Mouse (Mus musculus) T-helper 2 cell (primary cell): ENCODE data around the gene Eps8l2.

ENCODE experiments used
- in situ Hi-C: fragments of 300-600 bp; cut with MboI, MseI; formaldehyde crosslinking; loops from one replicate; pipeline ENCODE4 v1.15.1; 2025; ENCODE audit warnings: high pct_unique_total_duplicates

The Eps8l2 gene

GRCm38 (mm10) chr7:141338576-141339131, at the start of gene Eps8l2:
Gene Eps8l2 (plus strand): TSS chr7:141338880.
- in situ Hi-C loops = no loop called here

- in situ Hi-C loops = no loop called here
Measured at GRCm38 (mm10) chr7:141291921-141292582, 46.6 kb upstream of the Eps8l2 start, which contains the start of gene Drd4. Gene Drd4 (plus strand): TSS chr7:141292006.

GRCm38 (mm10) chr7:141292583-141293388, 45.9 kb upstream of the Eps8l2 start:
- in situ Hi-C loops = no loop called here

GRCm38 (mm10) chr7:141293852-141294471, 44.7 kb upstream of the Eps8l2 start:
- in situ Hi-C loops = no loop called here

GRCm38 (mm10) chr7:141294479-141294878, 44.2 kb upstream of the Eps8l2 start:
- in situ Hi-C loops = no loop called here

- in situ Hi-C loops = no loop called here
Measured at GRCm38 (mm10) chr7:141297926-141298650, 40.6 kb upstream of the Eps8l2 start.

DNA sequence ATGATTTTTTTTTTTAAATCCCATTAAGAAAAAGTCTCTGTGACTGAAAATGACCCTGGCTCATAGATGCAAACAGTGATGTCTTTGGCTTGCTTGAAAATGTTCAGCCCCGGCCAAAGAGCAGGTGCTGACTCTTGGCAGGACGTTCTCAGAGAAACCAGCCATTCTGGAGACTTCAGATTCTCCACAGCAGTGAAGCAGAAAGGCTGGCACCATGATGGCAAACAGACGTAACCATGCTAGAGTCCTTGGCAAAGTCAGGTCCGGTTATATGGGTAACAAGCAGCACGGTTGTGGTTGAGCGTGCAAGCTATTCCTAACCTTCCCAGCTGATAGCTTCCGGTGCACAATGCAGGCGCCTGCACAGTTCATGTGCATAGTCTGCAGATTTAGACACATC, 39.5 kb upstream of the Eps8l2 start:
- in situ Hi-C loops = no loop called here

DNA sequence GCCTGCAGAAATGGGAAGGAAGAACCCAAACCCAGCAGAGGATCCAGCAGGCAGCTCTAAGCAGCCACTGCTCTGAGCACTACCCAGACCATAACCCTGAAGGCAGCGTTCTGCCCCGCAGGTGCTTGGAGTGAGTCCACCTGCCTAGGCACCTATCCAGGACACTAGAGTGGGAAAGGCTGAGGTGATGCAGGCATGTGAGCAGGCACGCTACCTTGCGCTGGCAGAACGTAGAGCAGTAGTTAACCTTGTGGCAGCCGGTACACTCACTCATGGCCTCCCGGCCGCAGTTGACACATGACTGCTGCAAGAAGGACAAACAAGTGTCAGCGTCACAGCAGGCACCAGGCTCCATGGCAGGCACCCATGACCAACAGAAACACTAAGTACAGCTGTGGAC, 37.3 kb upstream of the Eps8l2 start:
- in situ Hi-C loops = no loop called here

DNA sequence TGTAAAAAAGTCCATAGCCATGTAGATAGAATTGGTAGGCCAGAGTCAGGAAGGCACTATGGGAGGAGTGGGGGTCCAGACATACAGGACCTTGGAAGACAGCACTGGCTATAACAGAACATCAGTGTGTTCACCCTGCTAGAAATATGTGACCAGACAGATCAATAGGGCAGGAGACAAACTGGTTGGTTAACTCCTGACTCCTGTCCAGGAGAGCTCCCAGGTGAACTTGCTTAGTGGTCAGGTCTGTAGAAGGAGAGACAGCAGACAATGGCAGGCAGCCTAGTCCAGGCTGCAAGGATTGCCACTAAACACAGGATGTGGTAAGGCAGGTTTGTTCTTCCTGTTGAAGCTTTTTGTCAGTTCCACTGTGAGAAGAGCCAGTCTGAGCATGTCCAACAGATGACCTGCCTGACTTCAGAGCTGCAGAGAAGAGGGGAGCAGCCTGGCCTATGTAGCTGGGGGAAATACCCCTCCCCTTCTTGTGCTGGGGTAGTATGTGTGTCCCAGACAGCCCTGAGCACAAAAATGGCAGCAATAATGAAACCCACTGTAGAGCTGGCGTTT, 35.9 kb upstream of the Eps8l2 start:
- in situ Hi-C loops = no loop called here

DNA sequence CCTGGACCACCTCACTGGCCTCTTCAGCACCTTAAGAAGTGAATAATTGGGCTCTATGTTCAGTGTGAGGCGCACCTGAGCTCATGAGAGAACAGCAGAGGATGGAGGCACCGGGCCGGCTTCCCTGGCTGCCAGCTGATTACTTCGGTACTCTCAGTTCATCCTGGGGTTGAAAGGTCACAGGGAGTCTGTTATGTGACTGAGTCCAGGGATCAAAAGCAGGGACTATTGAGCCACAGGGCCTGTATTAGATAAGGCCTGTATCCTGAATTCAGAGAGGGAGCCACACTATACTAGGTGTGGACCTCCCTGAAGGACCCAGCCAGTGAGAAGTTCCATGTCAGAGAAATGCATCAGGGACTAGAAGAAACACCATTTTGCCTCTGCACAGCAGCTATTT, 34.1 kb upstream of the Eps8l2 start:
- in situ Hi-C loops = no loop called here

- in situ Hi-C loops = no loop called here
Measured at GRCm38 (mm10) chr7:141314416-141314815, 24.3 kb upstream of the Eps8l2 start.

DNA sequence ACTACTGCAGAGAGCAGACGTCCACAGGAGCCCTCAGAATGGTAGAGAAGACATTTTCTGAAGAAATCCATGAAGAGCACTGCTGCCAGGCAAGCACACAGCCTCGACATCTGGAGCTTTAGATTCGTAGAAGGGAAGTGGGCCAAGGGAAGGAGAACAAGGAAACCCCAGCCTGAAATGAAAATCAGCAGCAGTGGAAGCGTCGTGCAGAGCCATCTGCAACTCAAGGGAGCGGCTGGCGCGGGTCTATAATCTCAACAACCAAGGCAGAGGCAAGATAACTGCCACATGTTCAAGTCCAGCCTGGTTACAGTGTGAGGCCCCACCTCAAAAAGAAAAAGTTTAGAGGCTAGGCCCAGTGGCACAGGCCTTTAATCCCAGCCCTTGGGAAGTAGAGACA, 23.6 kb upstream of the Eps8l2 start:
- in situ Hi-C loops = no loop called here

- in situ Hi-C loops = no loop called here
Measured at GRCm38 (mm10) chr7:141315974-141316373, 22.7 kb upstream of the Eps8l2 start.

DNA sequence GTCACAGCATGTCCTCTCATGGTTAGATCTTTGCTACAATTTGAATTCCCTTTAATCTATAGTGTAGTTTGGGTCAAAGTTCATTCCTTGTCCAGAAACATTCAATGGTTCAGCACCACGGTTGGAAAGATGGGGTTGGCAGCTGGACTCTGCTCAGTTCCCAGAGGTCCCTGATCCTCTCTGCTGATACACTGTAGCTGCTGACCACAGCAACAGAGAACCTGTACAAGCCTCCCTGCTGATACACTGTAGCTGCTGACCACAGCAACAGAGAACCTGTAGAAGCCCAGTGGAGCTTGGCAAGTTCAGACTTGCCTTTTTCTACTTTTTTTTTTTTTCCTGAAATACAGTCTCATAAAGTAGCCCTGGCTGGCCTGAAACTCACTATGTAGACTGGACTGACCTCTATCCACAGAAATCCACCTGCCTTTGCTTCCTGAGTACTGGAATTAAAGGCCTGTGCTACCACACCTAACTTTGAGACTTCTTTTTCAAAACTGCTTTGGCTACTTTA, 21.0 kb upstream of the Eps8l2 start:
- in situ Hi-C loops = no loop called here

DNA sequence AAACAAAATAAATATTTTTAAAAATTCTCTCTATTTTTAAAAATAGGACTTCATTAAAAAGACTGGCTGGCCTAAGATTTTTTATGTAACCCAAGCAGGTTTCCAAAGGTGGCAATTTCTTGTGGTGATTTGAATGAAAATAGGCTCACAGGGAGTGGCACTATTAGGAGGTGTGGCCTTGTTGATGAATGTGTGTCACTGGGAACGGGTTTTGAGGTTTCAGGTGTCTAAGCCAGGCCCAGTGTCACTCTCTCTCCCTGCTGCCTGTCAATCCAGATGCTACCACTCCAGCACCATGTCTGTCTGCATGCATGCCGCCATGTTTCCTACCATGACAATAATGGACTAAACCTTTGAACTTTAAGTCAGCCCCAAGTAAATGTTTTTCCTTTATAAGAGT, 19.2 kb upstream of the Eps8l2 start:
- in situ Hi-C loops = no loop called here

DNA sequence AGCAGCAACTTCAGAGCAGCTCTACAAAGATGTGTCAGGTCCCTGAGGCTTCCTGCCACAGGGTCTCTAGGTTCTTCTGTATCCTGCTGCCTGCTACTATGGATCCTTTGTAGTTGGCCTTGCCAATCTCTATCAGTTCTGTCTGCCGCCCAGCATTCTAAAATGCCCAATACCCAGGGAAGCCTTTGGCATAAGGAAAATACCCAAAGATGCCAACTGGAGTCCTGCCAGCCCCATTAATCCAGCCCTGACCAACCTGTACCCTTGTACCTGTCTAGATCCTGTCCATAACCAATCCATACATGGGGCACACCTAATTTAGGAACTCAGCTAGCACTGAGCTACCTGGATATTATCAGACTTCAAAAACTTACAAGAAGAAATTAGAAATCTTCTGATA, 14.0 kb upstream of the Eps8l2 start:
- in situ Hi-C loops = no loop called here

DNA sequence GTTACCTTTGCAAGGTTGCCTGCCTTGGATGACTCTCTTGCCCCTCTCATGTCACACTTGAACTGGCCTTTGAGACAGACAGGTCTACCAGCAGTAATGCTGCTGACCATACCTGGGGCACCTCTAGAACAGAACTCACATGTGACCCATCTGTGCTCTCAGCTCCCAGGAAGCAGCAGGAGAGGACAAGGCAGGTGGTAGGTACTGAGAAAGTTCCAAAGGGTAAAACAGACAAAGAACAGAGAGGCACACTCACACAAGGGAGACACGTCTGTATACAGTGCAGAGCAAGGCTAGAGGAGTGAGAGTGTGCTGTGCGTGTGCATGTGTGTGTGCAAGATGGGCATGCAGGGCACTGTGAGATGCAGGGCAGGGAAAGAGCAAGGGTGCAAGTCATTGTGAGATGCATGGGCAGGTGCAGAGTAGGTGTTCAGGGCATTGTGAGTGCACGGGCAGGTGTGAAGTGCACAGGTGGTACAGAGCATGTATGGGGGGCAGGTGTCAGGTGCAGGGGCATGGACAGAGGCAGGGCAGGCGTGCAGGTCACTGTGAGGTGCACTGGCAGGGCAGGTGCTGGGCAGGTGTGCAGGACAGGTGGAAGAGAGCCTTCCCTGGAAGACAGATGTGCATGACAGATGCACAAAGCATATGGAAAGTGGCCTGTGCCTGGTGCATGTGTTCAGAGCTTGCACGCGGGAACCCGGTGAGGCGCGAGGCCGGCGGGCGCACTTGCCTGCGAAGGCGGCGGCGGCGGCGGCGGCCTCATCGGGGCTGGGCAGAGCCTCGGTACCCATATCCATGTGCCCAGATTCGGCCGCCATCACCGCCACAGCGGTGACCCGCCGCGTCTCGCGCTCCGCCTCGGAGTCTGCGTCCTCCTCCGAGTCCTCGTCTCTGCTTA, 11.9 kb upstream of the Eps8l2 start:
- in situ Hi-C loops = no loop called here

DNA sequence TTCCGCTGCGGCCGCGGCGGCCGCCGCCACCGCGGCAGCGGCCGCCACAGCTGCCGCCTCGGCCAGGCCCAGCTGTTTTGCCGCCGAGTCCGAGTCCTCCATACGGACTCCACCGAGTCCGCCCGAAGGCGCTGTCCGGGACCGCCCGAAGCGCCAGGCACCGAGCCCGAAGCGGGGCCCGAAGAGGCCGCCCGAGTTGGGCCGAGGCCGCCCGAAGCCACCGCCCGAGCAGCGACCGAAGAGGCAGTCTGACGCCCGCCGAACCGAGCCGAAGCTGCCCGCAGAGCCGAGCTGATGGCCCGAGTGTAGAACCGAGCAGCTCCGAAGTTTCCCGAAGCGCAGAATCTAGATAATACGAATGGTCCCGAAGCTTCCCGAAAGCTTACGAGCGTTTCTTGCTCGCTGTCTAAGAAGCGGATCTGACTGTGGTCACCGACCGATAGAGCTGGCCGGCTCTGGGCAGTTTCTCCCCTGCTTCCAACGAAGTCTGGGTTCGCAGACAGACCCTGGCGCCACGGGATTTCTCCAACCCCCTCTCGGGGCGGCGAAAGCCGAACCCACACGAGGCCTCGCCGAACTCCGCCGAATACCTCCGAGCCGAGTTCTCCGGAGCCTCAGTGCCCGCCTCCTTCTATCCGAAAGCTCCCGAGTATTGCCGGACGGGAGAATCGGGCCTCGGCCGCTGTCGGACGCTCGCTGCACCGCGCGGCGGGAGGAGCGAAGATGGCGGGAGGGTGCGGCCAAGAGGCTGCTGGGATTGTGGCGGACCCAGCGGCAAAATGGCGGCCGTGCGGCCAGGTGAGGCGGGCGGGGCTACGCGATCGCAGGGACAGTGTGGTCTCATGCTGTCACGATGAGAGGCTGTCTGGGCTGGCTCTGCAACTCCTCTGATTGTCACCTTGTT, 11.0 kb upstream of the Eps8l2 start, which contains the start of the genes Deaf1 and Tmem80:
Gene Deaf1 (minus strand): TSS at position 222 of the 904 bp plus-strand sequence.
Gene Tmem80 (plus strand): TSS at position 271 of the 904 bp plus-strand sequence.
- in situ Hi-C loops = no loop called here
